Mouse (Mus musculus) ES-Bruce4 (cell line): ENCODE measurements around the gene Bod1. TPM values are rescaled to one million over a fixed set of nuclear protein-coding genes. Genes with fewer than 3 reads are reported as not detected.

Experiments used
- H3K27ac ChIP-seq: 2 replicates; pipeline ENCODE4 v1.5.1; 2012; ENCODE audit warnings: low read length, inconsistent platforms; ENCODE audit not compliant: insufficient read depth
- H3K27me3 ChIP-seq: 2 replicates; pipeline ENCODE4 v1.6.1; 2012; ENCODE audit warnings: mild to moderate bottlenecking, low read length, inconsistent platforms; ENCODE audit not compliant: control insufficient read depth, poor library complexity, insufficient read depth, severe bottlenecking
- H3K36me3 ChIP-seq: 2 replicates; pipeline ENCODE4 v1.6.1; 2012; ENCODE audit warnings: inconsistent platforms, mild to moderate bottlenecking, low read length, moderate library complexity; ENCODE audit not compliant: control insufficient read depth, poor library complexity, insufficient read depth, severe bottlenecking
- H3K4me1 ChIP-seq: one replicate; pipeline ENCODE4 v1.8.1; 2011; ENCODE audit warnings: low read length; ENCODE audit not compliant: control insufficient read depth, insufficient read depth
- H3K4me3 ChIP-seq: 2 replicates; pipeline ENCODE4 v1.5.1; 2011; ENCODE audit warnings: low read depth, mild to moderate bottlenecking, low read length
- H3K9ac ChIP-seq: 2 replicates; pipeline ENCODE4 v1.6.1; 2012; ENCODE audit warnings: low read depth, mild to moderate bottlenecking, inconsistent platforms; ENCODE audit not compliant: poor library complexity, severe bottlenecking
- H3K9me3 ChIP-seq: replicated peaks from 2 replicates; pipeline ENCODE4 v1.6.1; 2012; ENCODE audit warnings: mild to moderate bottlenecking, low read length, inconsistent platforms; ENCODE audit not compliant: control insufficient read depth, poor library complexity, insufficient read depth, severe bottlenecking
- CTCF ChIP-seq: IDR thresholded peaks from one replicate; pipeline ENCODE4 v1.8.1; 2011; ENCODE audit warnings: low read depth, low read length
- EP300 ChIP-seq: IDR thresholded peaks from 2 replicates; pipeline ENCODE4 v1.6.1; 2011; ENCODE audit warnings: low read depth, low read length; ENCODE audit not compliant: insufficient read depth
- POLR2A ChIP-seq: IDR thresholded peaks from one replicate; pipeline ENCODE4 v1.8.1; 2011; ENCODE audit warnings: low read length; ENCODE audit not compliant: insufficient read depth
- polyA plus RNA-seq: library from polyadenylated mRNA; stranded (reverse); fragments of >200 nt; gene quantifications from 2 replicates; pipeline ENCODE4 v1.2.4, GENCODE M21; 2011; ENCODE audit warnings: low read depth; ENCODE audit not compliant: missing spikeins, insufficient read depth, insufficient read length

Bod1 gene
- polyA plus RNA-seq, 1 experiment, result 36.3 TPM

GRCm38 (mm10) chr11:31662214-31662613, 9.5 kb downstream of the Bod1 start:
- no peaks in the 10 kb centered on the region for H3K27me3 ChIP-seq
- peaks cover 20% of the 10 kb centered on the region for H3K36me3 ChIP-seq
- no peak overlapping the region for H3K27ac ChIP-seq
- H3K9me3 ChIP-seq, result no peaks in the 10 kb centered on the region
- TF ChIP-seq POLR2A (no peak), EP300 (no peak), CTCF (no peak)
- no peak overlapping the region for H3K9ac ChIP-seq
- H3K4me1 ChIP-seq, result no peaks in the 10 kb centered on the region
- H3K4me3 ChIP-seq, result no peak overlapping the region

GRCm38 (mm10) chr11:31657806-31658175, 13.9 kb downstream of the Bod1 start:
- H3K27me3 ChIP-seq, result no peaks in the 10 kb centered on the region
- H3K36me3 ChIP-seq, result no peaks in the 10 kb centered on the region
- no peak for TF ChIP-seq CTCF
- TF ChIP-seq POLR2A, result no peak
- TF ChIP-seq EP300, result no peak
- H3K4me3 ChIP-seq, result no peak overlapping the region
- H3K4me1 ChIP-seq, result no peaks in the 10 kb centered on the region
- H3K27ac ChIP-seq, result no peak overlapping the region
- H3K9ac ChIP-seq, result no peak overlapping the region
- no peaks in the 10 kb centered on the region for H3K9me3 ChIP-seq

- H3K4me1 ChIP-seq, result no peaks in the 10 kb centered on the region
- H3K4me3 ChIP-seq, result no peak overlapping the region
- H3K27me3 ChIP-seq, result no peaks in the 10 kb centered on the region
- H3K36me3 ChIP-seq, result no peaks in the 10 kb centered on the region
- no peaks in the 10 kb centered on the region for H3K9me3 ChIP-seq
- no peak for TF ChIP-seq POLR2A
- TF ChIP-seq EP300, result no peak
- TF ChIP-seq CTCF, result no peak
- no peak overlapping the region for H3K27ac ChIP-seq
- no peak overlapping the region for H3K9ac ChIP-seq
These were observed 14.4 kb downstream of the Bod1 start for GRCm38 (mm10) chr11:31657168-31657805.

- H3K9me3 ChIP-seq, result no peaks in the 10 kb centered on the region
- H3K4me1 ChIP-seq, result no peaks in the 10 kb centered on the region
- no peak overlapping the region for H3K4me3 ChIP-seq
- TF ChIP-seq POLR2A (no peak), EP300 (no peak), CTCF (no peak)
- no peaks in the 10 kb centered on the region for H3K36me3 ChIP-seq
- no peaks in the 10 kb centered on the region for H3K27me3 ChIP-seq
- H3K9ac ChIP-seq, result no peak overlapping the region
- no peak overlapping the region for H3K27ac ChIP-seq
These were observed 22.2 kb downstream of the Bod1 start for GRCm38 (mm10) chr11:31649507-31649906.

- H3K4me3 ChIP-seq, result no peak overlapping the region
- TF ChIP-seq EP300 (no peak), POLR2A (no peak), CTCF (no peak)
- no peaks in the 10 kb centered on the region for H3K4me1 ChIP-seq
- no peak overlapping the region for H3K27ac ChIP-seq
- H3K27me3 ChIP-seq, result no peaks in the 10 kb centered on the region
- no peak overlapping the region for H3K9ac ChIP-seq
- no peaks in the 10 kb centered on the region for H3K9me3 ChIP-seq
- H3K36me3 ChIP-seq, result no peaks in the 10 kb centered on the region
These were observed 24.4 kb downstream of the Bod1 start for GRCm38 (mm10) chr11:31647268-31647667.

DNA sequence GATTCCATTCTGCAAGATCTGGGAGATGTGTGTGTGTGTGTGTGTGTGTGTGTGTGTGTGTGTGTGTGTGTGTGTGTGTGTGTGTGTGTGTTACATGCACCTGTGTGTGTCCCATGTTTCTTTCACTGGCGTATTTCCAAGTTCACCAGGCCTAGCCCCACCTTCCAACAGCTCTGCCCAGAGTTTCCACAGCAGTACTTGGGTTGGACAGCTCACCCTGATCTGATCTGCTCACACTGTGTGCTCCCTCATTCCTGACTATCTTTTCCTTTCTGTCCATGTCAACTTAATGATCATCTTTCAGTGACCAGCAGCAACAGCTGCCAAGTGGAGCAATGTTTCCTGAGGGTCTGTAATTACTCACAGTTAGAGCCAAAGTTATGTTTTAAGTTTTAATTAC, 25.1 kb downstream of the Bod1 start:
- H3K9ac ChIP-seq, result no peak overlapping the region
- H3K27ac ChIP-seq, result no peak overlapping the region
- no peaks in the 10 kb centered on the region for H3K4me1 ChIP-seq
- no peaks in the 10 kb centered on the region for H3K9me3 ChIP-seq
- H3K36me3 ChIP-seq, result no peaks in the 10 kb centered on the region
- H3K4me3 ChIP-seq, result no peak overlapping the region
- no peak for TF ChIP-seq POLR2A
- no peak for TF ChIP-seq CTCF
- TF ChIP-seq EP300, result no peak
- H3K27me3 ChIP-seq, result no peaks in the 10 kb centered on the region
